Mouse (Mus musculus): ENCODE measurements around the gene Ncoa7. TPM values are rescaled to one million over a fixed set of nuclear protein-coding genes. Genes with fewer than 3 reads are reported as not detected.
"Not testable (repeated sequence)": the region's sequence is repeated elsewhere in the genome, so short reads cannot be mapped to it uniquely, and the experiment has no call there.

Ncoa7 gene
- polyA plus RNA-seq, 1 experiment, result 5.4 TPM

DNA sequence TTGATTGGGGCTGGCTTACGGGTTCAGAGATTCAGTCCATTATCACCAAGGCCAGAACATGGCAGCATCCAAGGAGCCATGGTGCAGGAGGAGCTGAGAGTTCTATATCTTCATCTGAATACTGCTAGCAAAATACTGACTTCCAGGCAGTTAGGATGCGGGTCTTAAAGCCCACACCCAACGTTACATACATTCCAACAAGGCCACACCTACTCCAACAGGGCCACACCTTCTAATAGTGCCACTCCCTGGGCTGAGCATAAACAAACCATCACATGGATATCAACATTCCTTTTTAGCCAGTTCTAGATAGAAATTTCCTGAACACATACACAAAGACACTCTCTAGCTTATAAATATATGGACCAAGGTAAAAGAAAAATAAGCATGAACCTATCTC lies 173.6 kb downstream of the Ncoa7 start, which contains the start of gene Hint3:
Hint3 (minus strand) TSS at position 120 of the 400 bp plus-strand sequence.
- Histone ChIP-seq H3K4me3 (ENCODE audit: control insufficient read depth, low read depth, low read length) (no peak within 1 kb of the TSS), H3K36me3 (ENCODE audit: control insufficient read depth, insufficient read depth, low read length) (no peaks in the 10 kb centered on the region), H3K4me1 (ENCODE audit: control insufficient read depth, insufficient read depth, low read length) (no peaks in the 10 kb centered on the region), H3K27ac (ENCODE audit: control insufficient read depth, insufficient read depth, low read depth, low read length) (no peak within 1 kb of the TSS), H3K27me3 (ENCODE audit: control insufficient read depth, insufficient read depth, low read length) (no peaks in the 10 kb centered on the region)
- no peak for TF ChIP-seq POLR2A (IDR thresholded peaks at IDR 0.05; ENCODE audit: control insufficient read depth, low read depth, low read length)
- TF ChIP-seq CTCF (IDR thresholded peaks at IDR 0.05; ENCODE audit: control insufficient read depth, insufficient read depth, insufficient replicate concordance, low read depth, low read length), result no peak

DNA sequence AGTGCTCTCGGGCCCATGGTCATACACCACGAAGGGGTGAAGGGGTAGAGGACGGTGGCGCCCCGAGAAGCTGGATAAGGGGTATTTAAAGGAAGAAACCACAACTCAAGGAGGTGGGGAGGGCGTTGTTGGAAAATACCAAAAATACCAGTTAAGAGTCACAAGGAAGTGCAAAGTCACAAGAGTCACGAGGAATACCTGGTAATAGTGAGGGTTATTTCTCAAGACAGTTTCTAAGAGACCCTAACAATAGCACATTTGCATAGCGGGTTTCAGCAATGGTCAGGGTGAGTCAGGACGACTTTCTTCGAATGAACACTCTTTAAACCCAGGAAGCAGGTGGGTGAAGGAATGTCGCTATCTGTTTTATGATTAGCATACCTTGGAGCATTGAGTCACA lies 174.7 kb downstream of the Ncoa7 start:
- not testable (repeated sequence) for H3K27ac ChIP-seq (ENCODE audit: control insufficient read depth, insufficient read depth, low read depth, low read length); H3K27me3 ChIP-seq (ENCODE audit: control insufficient read depth, insufficient read depth, low read length); H3K4me3 ChIP-seq (ENCODE audit: control insufficient read depth, low read depth, low read length); H3K36me3 ChIP-seq (ENCODE audit: control insufficient read depth, insufficient read depth, low read length); H3K4me1 ChIP-seq (ENCODE audit: control insufficient read depth, insufficient read depth, low read length)

DNA sequence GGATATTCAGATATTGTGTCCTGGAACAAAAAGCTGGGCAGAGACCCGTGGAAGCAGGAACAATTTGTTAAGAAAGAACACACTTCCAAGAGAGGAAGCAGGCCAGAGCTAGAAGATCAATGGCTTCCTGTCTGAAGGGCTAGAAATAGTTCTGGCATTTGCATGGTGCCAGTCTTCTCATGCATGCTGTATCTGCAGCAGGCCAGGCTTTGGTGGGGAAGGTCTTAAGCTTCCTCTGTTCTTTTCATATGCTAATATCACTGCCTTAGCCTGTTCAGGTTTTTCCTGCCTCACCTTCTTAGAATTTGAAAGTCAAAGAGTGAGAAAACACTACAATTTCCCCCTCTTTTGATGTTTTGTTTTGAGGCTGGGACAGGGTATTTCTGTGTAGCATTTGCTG lies 175.6 kb downstream of the Ncoa7 start:
- H3K36me3 ChIP-seq (ENCODE audit: control insufficient read depth, insufficient read depth, low read length), result no peaks in the 10 kb centered on the region
- H3K4me3 ChIP-seq (ENCODE audit: control insufficient read depth, low read depth, low read length), result no peak overlapping the region
- no peaks in the 10 kb centered on the region for H3K27me3 ChIP-seq (ENCODE audit: control insufficient read depth, insufficient read depth, low read length)
- H3K4me1 ChIP-seq (ENCODE audit: control insufficient read depth, insufficient read depth, low read length), result no peaks in the 10 kb centered on the region
- no peak for TF ChIP-seq POLR2A (IDR thresholded peaks at IDR 0.05; ENCODE audit: control insufficient read depth, low read depth, low read length)
- TF ChIP-seq CTCF (IDR thresholded peaks at IDR 0.05; ENCODE audit: control insufficient read depth, insufficient read depth, insufficient replicate concordance, low read depth, low read length), result no peak
- H3K27ac ChIP-seq (ENCODE audit: control insufficient read depth, insufficient read depth, low read depth, low read length), result no peak overlapping the region

DNA sequence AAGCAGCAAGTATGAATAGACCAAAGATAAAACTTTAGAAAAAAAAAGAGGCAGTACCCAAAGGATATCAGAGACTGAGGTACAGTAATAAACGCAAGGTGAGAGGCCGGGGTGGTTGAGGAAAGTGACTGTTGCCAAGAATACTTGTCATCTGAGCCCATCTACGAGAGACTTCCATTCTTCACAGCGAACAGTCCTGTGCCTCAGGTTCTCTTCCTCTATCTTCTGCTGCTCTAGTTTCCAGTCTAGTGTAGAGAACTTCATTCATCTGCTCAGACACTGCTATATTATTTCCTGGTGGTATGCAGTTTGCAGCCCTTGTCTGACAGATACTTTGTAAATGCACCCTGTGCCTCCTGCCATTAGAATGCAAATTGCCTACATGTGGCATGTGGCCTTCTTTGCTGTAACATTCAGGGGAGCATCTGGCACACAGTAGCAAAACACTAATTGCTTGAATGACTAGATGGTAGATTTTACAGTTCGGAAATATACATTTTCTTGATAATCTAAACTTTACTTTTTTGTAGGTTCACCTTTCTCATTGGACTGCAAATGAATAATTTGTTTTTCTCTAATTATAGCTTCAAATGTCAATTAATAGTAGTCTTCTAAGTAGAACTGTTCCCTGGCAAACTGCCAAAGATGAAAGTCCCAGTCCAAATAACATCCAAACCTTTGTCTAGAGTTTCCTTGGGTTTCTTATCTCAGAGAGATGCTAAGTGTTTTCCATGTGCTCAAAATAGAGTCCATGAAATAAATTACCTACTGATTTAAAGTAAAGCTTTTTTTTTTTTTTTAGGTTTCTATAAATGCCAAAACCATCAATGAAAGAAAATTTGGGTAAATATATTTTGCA lies 178.7 kb downstream of the Ncoa7 start:
- Histone ChIP-seq H3K4me1 (ENCODE audit: control insufficient read depth, insufficient read depth, low read length) (no peaks in the 10 kb centered on the region), H3K27ac (ENCODE audit: control insufficient read depth, insufficient read depth, low read depth, low read length) (no peak overlapping the region), H3K27me3 (ENCODE audit: control insufficient read depth, insufficient read depth, low read length) (no peaks in the 10 kb centered on the region), H3K4me3 (ENCODE audit: control insufficient read depth, low read depth, low read length) (no peak overlapping the region), H3K36me3 (ENCODE audit: control insufficient read depth, insufficient read depth, low read length) (no peaks in the 10 kb centered on the region)
- TF ChIP-seq CTCF (IDR thresholded peaks at IDR 0.05; ENCODE audit: control insufficient read depth, insufficient read depth, insufficient replicate concordance, low read depth, low read length) (no peak), POLR2A (IDR thresholded peaks at IDR 0.05; ENCODE audit: control insufficient read depth, low read depth, low read length) (no peak)

DNA sequence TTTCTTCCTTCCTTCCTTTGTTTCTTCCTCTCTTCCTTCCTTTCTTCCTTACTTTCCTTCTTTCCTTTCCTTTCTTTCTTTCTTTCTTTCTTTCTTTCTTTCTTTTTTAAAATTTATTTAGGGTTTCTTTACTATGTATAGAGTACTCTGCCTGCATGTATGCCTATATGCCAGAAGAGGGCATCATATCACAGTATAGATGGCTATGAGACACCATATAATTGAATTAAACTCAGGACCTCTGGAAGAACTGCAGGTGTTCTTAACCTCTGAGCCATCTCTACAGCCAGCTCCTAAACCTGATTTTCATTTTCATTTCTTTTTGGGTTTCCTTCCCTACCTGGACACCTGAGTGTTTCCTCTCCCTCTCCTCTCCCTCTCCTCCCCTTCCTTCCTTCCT lies 180.2 kb downstream of the Ncoa7 start:
- Histone ChIP-seq H3K27ac (ENCODE audit: control insufficient read depth, insufficient read depth, low read depth, low read length) (no peak overlapping the region), H3K36me3 (ENCODE audit: control insufficient read depth, insufficient read depth, low read length) (no peaks in the 10 kb centered on the region), H3K27me3 (ENCODE audit: control insufficient read depth, insufficient read depth, low read length) (no peaks in the 10 kb centered on the region), H3K4me3 (ENCODE audit: control insufficient read depth, low read depth, low read length) (no peak overlapping the region), H3K4me1 (ENCODE audit: control insufficient read depth, insufficient read depth, low read length) (no peaks in the 10 kb centered on the region)
- TF ChIP-seq POLR2A (IDR thresholded peaks at IDR 0.05; ENCODE audit: control insufficient read depth, low read depth, low read length) (no peak), CTCF (IDR thresholded peaks at IDR 0.05; ENCODE audit: control insufficient read depth, insufficient read depth, insufficient replicate concordance, low read depth, low read length) (no peak)

DNA sequence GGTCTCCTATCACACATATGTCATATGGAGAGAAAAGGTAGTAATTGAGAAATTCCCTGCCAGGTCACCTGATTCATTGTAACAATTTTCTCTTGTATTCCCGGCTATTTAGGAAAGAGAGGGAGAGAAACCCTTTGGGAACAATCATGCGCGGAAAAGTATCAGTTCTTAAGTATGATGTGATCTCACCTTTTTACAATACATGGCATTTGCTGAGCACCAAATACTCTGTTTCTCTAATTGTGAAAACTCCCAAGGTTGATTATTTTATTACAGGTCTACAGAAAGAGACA lies 184.3 kb downstream of the Ncoa7 start:
- Histone ChIP-seq H3K4me1 (ENCODE audit: control insufficient read depth, insufficient read depth, low read length) (no peaks in the 10 kb centered on the region), H3K36me3 (ENCODE audit: control insufficient read depth, insufficient read depth, low read length) (no peaks in the 10 kb centered on the region), H3K27ac (ENCODE audit: control insufficient read depth, insufficient read depth, low read depth, low read length) (no peak overlapping the region), H3K4me3 (ENCODE audit: control insufficient read depth, low read depth, low read length) (no peak overlapping the region; the same call in 1 of the 2 replicates), H3K27me3 (ENCODE audit: control insufficient read depth, insufficient read depth, low read length) (no peaks in the 10 kb centered on the region)
- TF ChIP-seq POLR2A (IDR thresholded peaks at IDR 0.05; ENCODE audit: control insufficient read depth, low read depth, low read length) (no peak), CTCF (IDR thresholded peaks at IDR 0.05; ENCODE audit: control insufficient read depth, insufficient read depth, insufficient replicate concordance, low read depth, low read length) (no peak)

DNA sequence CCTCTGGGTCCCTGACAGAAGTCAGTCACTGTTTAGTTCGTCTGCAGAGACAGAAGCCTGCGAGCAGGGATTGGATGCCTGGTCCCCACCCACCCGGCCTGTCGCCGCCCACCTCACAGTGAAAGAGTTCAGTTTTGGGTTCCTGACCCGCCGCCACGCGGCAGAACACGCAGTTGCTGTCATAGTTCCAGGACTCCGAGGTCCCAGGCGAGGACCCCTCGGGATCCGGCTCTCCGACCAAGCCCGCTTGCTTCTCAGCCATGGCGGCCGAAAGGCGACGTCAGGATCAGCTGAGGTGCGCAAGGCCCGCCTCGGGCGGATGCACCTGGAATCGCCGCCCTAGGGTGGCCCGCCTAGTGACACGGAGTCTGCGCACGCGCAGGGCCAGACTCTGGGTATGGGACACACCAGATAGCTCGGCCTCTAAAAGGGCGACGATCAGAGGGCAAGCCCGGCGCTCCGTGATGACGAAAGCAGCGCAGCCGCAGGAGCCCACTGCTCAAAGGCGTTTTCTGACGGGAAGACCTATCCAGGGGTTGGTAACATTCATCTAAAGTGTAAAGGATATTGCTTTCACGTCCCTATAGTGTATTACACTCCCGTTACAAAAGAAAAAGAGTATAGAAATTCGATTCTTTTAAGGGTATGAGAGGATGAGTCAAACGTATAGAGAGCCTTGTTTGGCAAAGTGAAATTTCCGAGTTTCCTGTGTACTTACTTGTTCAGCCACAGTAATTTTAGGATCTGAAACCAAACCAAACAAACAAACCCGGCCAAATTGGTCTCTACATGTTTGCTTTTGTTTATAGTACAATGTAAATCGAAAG lies 184.8 kb downstream of the Ncoa7 start:
- Histone ChIP-seq H3K36me3 (ENCODE audit: control insufficient read depth, insufficient read depth, low read length) (no peaks in the 10 kb centered on the region), H3K4me1 (ENCODE audit: control insufficient read depth, insufficient read depth, low read length) (no peaks in the 10 kb centered on the region), H3K27ac (ENCODE audit: control insufficient read depth, insufficient read depth, low read depth, low read length) (peak overlapping the region; percentile 69), H3K27me3 (ENCODE audit: control insufficient read depth, insufficient read depth, low read length) (no peaks in the 10 kb centered on the region), H3K4me3 (ENCODE audit: control insufficient read depth, low read depth, low read length) (peak overlapping the region; percentile 84)
- TF ChIP-seq POLR2A (IDR thresholded peaks at IDR 0.05; ENCODE audit: control insufficient read depth, low read depth, low read length) (peak; percentile 88), CTCF (IDR thresholded peaks at IDR 0.05; ENCODE audit: control insufficient read depth, insufficient read depth, insufficient replicate concordance, low read depth, low read length) (no peak)

Measured in testis, adult 2 months (tissue).